Mouse (Mus musculus) embryonic fibroblast, embryonic 13.5 days (primary cell): ENCODE results near the gene Mtss1l. TPM values are rescaled to one million over a fixed set of nuclear protein-coding genes. Genes with fewer than 3 reads are reported as not detected.

Experiments used
- H3K27ac ChIP-seq: 2 replicates; pipeline ENCODE4 v1.5.1; 2012; ENCODE audit warnings: low read length, control low read depth, inconsistent platforms; ENCODE audit not compliant: insufficient read depth
- H3K4me1 ChIP-seq: 2 replicates; pipeline ENCODE4 v1.6.1; 2011; ENCODE audit warnings: low read length; ENCODE audit not compliant: control insufficient read depth, insufficient read depth
- H3K4me3 ChIP-seq: 2 replicates; pipeline ENCODE4 v1.5.1; 2011; ENCODE audit warnings: mild to moderate bottlenecking, control low read depth, low read length; ENCODE audit not compliant: insufficient read depth
- CTCF ChIP-seq: IDR thresholded peaks from 2 replicates; pipeline ENCODE4 v1.5.1; 2011; ENCODE audit warnings: mild to moderate bottlenecking, control low read depth, low read length, moderate library complexity, borderline replicate concordance; ENCODE audit not compliant: insufficient read depth
- POLR2A ChIP-seq: IDR thresholded peaks from 2 replicates; pipeline ENCODE4 v1.6.1; 2011; ENCODE audit warnings: low read depth, mild to moderate bottlenecking, control low read depth, low read length, moderate library complexity
- polyA plus RNA-seq: library from polyadenylated mRNA; stranded (reverse); fragments of >200 nt; gene quantifications from 2 replicates; pipeline ENCODE4 v1.2.4, GENCODE M21; 2011; ENCODE audit warnings: low read depth; ENCODE audit not compliant: missing spikeins, insufficient read length

Mtss1l gene
- polyA plus RNA-seq, 1 experiment: 54.3 TPM

GRCm38 (mm10) chr8:110705391-110706287, 15.6 kb upstream of the Mtss1l start:
- Histone ChIP-seq H3K4me1 (peaks cover 2% of the 10 kb centered on the region; the same call in 1 of the 2 replicates), H3K4me3 (no peak overlapping the region), H3K27ac (no peak overlapping the region)
- no peak for TF ChIP-seq CTCF
- no peak for TF ChIP-seq POLR2A

- Histone ChIP-seq H3K27ac (no peak overlapping the region), H3K4me1 (peaks cover 2% of the 10 kb centered on the region; the same call in 1 of the 2 replicates), H3K4me3 (no peak overlapping the region)
- no peak for TF ChIP-seq POLR2A
- no peak for TF ChIP-seq CTCF
Measured at GRCm38 (mm10) chr8:110706288-110706870, 14.9 kb upstream of the Mtss1l start.

- no peak overlapping the region for H3K4me3 ChIP-seq
- no peak for TF ChIP-seq CTCF
- no peak overlapping the region for H3K27ac ChIP-seq
- peaks cover 2% of the 10 kb centered on the region; the same call in 1 of the 2 replicates for H3K4me1 ChIP-seq
Measured at GRCm38 (mm10) chr8:110708429-110708828, 12.8 kb upstream of the Mtss1l start.

- no peak overlapping the region for H3K4me3 ChIP-seq
- H3K27ac ChIP-seq: no peak overlapping the region
- no peaks in the 10 kb centered on the region for H3K4me1 ChIP-seq
- TF ChIP-seq POLR2A (no peak), CTCF (no peak)
Measured at GRCm38 (mm10) chr8:110710593-110710992, 10.7 kb upstream of the Mtss1l start.

- no peak overlapping the region for H3K27ac ChIP-seq
- no peak overlapping the region for H3K4me3 ChIP-seq
- no peak for TF ChIP-seq CTCF
- no peak for TF ChIP-seq POLR2A
- H3K4me1 ChIP-seq: peaks cover 2% of the 10 kb centered on the region; the same call in 1 of the 2 replicates
Measured at GRCm38 (mm10) chr8:110711271-110711934, 9.9 kb upstream of the Mtss1l start.

- Histone ChIP-seq H3K4me3 (no peak overlapping the region), H3K4me1 (peaks cover 5% of the 10 kb centered on the region; the same call in 1 of the 2 replicates), H3K27ac (no peak overlapping the region)
- TF ChIP-seq POLR2A (no peak), CTCF (no peak)
Measured at GRCm38 (mm10) chr8:110713073-110713472, 8.2 kb upstream of the Mtss1l start.

GRCm38 (mm10) chr8:110714827-110715519, 6.3 kb upstream of the Mtss1l start:
- H3K4me1 ChIP-seq: peaks cover 5% of the 10 kb centered on the region; the same call in 1 of the 2 replicates
- TF ChIP-seq POLR2A (no peak), CTCF (no peak)
- H3K27ac ChIP-seq: peak overlapping the region; percentile 91
- H3K4me3 ChIP-seq: no peak overlapping the region

- Histone ChIP-seq H3K4me3 (no peak overlapping the region), H3K27ac (peak overlapping the region; percentile 91), H3K4me1 (peaks cover 5% of the 10 kb centered on the region; the same call in 1 of the 2 replicates)
- TF ChIP-seq CTCF (no peak), POLR2A (no peak; the same call in 1 of the 2 replicates)
Measured at GRCm38 (mm10) chr8:110716075-110716474, 5.2 kb upstream of the Mtss1l start.

- peaks cover 5% of the 10 kb centered on the region; the same call in 1 of the 2 replicates for H3K4me1 ChIP-seq
- no peak for TF ChIP-seq CTCF
- no peak for TF ChIP-seq POLR2A
- H3K4me3 ChIP-seq: no peak overlapping the region
- H3K27ac ChIP-seq: peak overlapping the region; percentile 90
Measured at GRCm38 (mm10) chr8:110717131-110717530, 4.1 kb upstream of the Mtss1l start.
